Mouse (Mus musculus) hindbrain, embryonic 16.5 days (tissue): ENCODE results near the gene Plxna3. TPM values are rescaled to one million over a fixed set of nuclear protein-coding genes. Genes with fewer than 3 reads are reported as not detected.
"Not testable (repeated sequence)": the region's sequence is repeated elsewhere in the genome, so short reads cannot be mapped to it uniquely, and the experiment has no call there.

Experiments used
- ATAC-seq: fragments of 200-750 bp; cut with Nextera tagmentation; 2 replicates; pipeline ENCODE4 v1.8.0; 2017; ENCODE audit warnings: moderate TSS enrichment, moderate library complexity
- H3K27ac ChIP-seq: fragments of 300-500 bp; sonication (generic); 2 replicates; pipeline ENCODE4 v1.5.1; 2014; ENCODE audit warnings: low read depth, mild to moderate bottlenecking, control low read depth, low read length, moderate library complexity
- H3K27me3 ChIP-seq: fragments of 300-500 bp; sonication (generic); replicated peaks from 2 replicates; pipeline ENCODE4 v1.6.1; 2014; ENCODE audit warnings: low read length; ENCODE audit not compliant: control insufficient read depth, insufficient read depth
- H3K36me3 ChIP-seq: fragments of 300-500 bp; sonication (generic); 2 replicates; pipeline ENCODE4 v1.6.1; 2014; ENCODE audit warnings: mild to moderate bottlenecking, low read length, moderate library complexity, mixed read lengths; ENCODE audit not compliant: control insufficient read depth, insufficient read depth
- H3K4me1 ChIP-seq: fragments of 300-500 bp; sonication (generic); 2 replicates; pipeline ENCODE4 v1.6.1; 2014; ENCODE audit warnings: low read depth, low read length; ENCODE audit not compliant: control insufficient read depth, insufficient read depth
- H3K4me2 ChIP-seq: fragments of 300-500 bp; sonication (generic); 2 replicates; pipeline ENCODE4 v1.6.1; 2014; ENCODE audit warnings: mild to moderate bottlenecking, low read length, control low read depth, moderate library complexity
- H3K4me3 ChIP-seq: fragments of 300-500 bp; sonication (generic); 2 replicates; pipeline ENCODE4 v1.5.1; 2014; ENCODE audit warnings: mild to moderate bottlenecking, low read length, control low read depth, moderate library complexity
- H3K9ac ChIP-seq: fragments of 300-500 bp; sonication (generic); 2 replicates; pipeline ENCODE4 v1.6.1; 2014; ENCODE audit warnings: low read depth, mild to moderate bottlenecking, control low read depth, low read length, moderate library complexity
- H3K9me3 ChIP-seq: fragments of 300-500 bp; sonication (generic); 2 replicates; pipeline ENCODE4 v1.6.1; 2014; ENCODE audit warnings: mild to moderate bottlenecking, low read length, moderate library complexity; ENCODE audit not compliant: control insufficient read depth
- WGBS: fragments of 180-500 bp; shearing (Covaris S2); extraction: QIAGEN DNeasy Blood & Tissue Kit; methylation state at CpG from one replicate; pipeline ENCODE4 v1.1.7; 2014; 5-methylcytosine and 5-hydroxymethylcytosine counted together
- polyA plus RNA-seq: library from polyadenylated mRNA; unstranded; fragments of >200 nt; fragmentation: Nextera tagmentation; extraction: Ambion mirVana; gene quantifications from 2 replicates; pipeline ENCODE4 v1.2.1, GENCODE M21; 2015

Plxna3 gene
- polyA plus RNA-seq, 1 experiment from 2014 or later: 38.2 TPM

DNA sequence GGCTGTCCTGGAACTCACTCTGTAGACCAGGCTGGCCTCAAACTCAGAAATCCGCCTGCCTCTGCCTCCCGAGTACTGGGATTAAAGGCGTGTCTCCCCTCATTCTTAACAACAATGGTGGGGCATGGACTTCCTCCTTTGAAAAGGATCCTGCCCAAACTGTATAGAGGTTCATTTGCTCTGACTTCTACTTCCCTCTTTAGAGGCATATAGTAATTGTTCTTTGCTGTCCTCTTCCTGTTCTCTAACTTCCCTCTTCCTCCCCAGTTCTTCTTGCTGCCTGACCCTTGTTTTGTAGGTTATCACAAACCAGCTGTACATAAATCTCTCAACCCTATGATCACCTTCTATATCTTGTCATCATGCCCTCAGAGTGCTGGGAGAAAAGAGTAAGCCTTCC is 29.1 kb upstream of the Plxna3 start:
- WGBS: 87% methylated on average over 3 of the region's 3 CpGs
- Histone ChIP-seq H3K36me3 (peaks cover 8% of the 10 kb centered on the region), H3K4me1 (peaks cover 4% of the 10 kb centered on the region; the same call in 1 of the 2 replicates), H3K4me2 (no peak overlapping the region), H3K9me3 (no peaks in the 10 kb centered on the region), H3K27ac (no peak overlapping the region), H3K9ac (no peak overlapping the region), H3K27me3 (no peaks in the 10 kb centered on the region), H3K4me3 (no peak overlapping the region)
- no peak for ATAC-seq

- peak; percentile 82 for ATAC-seq
- Histone ChIP-seq H3K27me3 (no peaks in the 10 kb centered on the region), H3K4me2 (peak within 1 kb of the TSS; percentile 54), H3K9me3 (no peaks in the 10 kb centered on the region), H3K27ac (peak within 1 kb of the TSS; percentile 93), H3K9ac (peak within 1 kb of the TSS; percentile 76), H3K36me3 (peaks cover 19% of the 10 kb centered on the region), H3K4me1 (peaks cover 9% of the 10 kb centered on the region), H3K4me3 (peak within 1 kb of the TSS; percentile 51)
- WGBS: 8% methylated on average over 36 of the region's 41 CpGs
These were observed 23.8 kb upstream of the Plxna3 start, which contains the start of gene Gdi1 for GRCm38 (mm10) chrX:74304867-74305700. TSS of gene Gdi1 (plus strand) at chrX:74304998.

DNA sequence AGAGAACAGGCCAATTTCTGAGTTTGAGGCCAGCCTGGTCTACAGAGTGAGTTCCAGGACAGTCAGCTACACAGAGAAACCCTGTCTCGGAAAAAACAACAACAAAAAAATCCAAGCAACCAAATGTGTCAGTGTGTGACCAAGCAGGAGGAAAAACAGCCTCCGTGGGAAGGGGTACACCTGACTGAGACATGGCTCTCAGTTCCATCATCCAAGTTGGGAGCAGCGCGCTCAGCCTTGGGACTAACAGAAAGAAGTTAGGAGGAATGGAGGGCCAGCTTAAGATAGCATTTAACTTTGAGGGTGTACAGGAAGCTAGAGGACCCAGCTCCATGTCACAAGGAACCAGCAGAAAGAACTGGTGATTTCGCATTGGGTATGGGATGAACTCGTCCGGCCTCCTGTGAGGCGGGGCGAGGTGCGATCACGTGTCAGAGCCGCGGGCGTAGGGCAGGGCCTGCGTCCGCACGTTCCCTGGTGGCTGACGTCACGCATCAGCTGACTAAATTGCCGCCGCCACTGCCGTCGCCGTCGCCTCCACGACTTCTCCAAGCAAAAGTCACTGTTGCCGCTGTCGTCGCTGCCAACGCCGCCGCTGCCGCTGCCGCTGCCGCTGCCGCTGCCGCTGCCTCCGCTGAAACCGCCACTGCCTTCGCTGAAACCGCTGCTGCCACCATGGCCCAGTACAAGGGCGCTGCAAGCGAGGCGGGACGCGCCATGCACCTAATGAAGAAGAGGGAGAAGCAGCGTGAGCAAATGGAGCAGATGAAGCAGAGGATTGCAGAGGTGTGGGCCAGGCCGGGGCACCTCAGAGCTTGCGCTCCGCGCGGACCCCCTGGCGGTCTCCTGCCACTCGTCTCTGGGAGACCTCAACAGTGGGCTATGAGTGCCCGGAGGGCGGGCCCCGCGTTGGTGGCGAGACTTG is 16.1 kb upstream of the Plxna3 start, which contains the start of gene Fam50a:
Fam50a (plus strand) TSS at position 494 of the 925 bp plus-strand sequence.
- Histone ChIP-seq H3K27me3 (no peaks in the 10 kb centered on the region), H3K9ac (peak within 1 kb of the TSS; percentile 74), H3K9me3 (no peaks in the 10 kb centered on the region), H3K4me2 (peak within 1 kb of the TSS; percentile 71), H3K4me3 (peak within 1 kb of the TSS; percentile 63), H3K36me3 (peaks cover 8% of the 10 kb centered on the region; the same call in 1 of the 2 replicates), H3K27ac (peak within 1 kb of the TSS; percentile 90), H3K4me1 (peaks cover 5% of the 10 kb centered on the region)
- 19% methylated on average over 47 of the region's 59 CpGs for WGBS
- peak; percentile 97 for ATAC-seq

GRCm38 (mm10) chrX:74329215-74329671 is 377 bp downstream of the Plxna3 start:
- H3K9ac ChIP-seq: peak overlapping the region; percentile 68
- ATAC-seq: peak; percentile 51
- no peaks in the 10 kb centered on the region for H3K9me3 ChIP-seq
- peak overlapping the region; percentile 55 for H3K4me3 ChIP-seq
- peaks cover 12% of the 10 kb centered on the region; the same call in 1 of the 2 replicates for H3K4me1 ChIP-seq
- H3K4me2 ChIP-seq: peak overlapping the region; percentile 75
- H3K27ac ChIP-seq: peak overlapping the region; percentile 85
- H3K27me3 ChIP-seq: no peaks in the 10 kb centered on the region
- H3K36me3 ChIP-seq: no peaks in the 10 kb centered on the region
- WGBS: 17% methylated on average over 9 of the region's 10 CpGs

DNA sequence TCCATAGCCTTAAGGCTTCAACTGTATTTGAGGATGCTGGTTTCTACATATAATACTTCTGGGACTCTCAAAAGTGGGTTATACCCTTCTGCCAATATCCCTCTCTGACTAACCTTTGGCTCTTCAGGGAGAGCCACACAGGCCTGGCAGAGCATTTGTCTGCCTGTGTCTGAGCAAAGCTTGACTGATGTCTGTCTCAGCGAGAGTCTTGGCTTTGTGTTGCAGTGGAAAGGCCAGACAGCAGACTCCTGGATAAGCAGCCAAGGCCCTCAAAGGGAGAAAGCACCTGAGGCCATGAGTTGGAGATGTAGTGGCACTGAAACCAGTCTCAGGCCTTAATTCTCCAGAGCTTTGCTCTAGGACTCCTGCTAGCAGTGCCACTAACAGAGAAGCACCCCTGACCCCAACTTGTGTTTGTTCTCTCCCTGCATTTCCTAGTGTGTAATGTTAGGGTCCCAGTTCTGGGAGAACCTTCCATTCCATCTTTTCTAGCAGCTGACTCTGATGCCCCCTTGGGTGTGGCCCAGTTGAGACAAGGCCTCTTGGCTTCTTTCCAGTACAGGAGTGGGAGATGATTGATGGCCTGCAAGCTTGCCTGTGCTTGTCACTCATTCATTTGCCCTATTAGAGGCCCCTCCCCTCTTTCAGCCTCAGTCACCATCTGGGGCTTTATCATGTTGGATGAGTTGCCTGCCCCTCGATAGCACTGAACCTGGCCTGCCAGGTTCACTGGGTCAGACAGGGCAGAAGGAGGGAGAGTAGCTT is 1.5 kb downstream of the Plxna3 start:
- Histone ChIP-seq H3K4me2 (peak overlapping the region; percentile 75), H3K9me3 (no peaks in the 10 kb centered on the region), H3K9ac (peak overlapping the region; percentile 68), H3K27ac (peak overlapping the region; percentile 54), H3K4me1 (peaks cover 12% of the 10 kb centered on the region; the same call in 1 of the 2 replicates), H3K36me3 (0 out of 2 replicates have a peak, but pooled peaks cover 2% of the 10 kb centered on the region), H3K4me3 (peak overlapping the region; percentile 55), H3K27me3 (no peaks in the 10 kb centered on the region)
- 19% methylated on average over 2 of the region's 2 CpGs for WGBS
- ATAC-seq: no peak

DNA sequence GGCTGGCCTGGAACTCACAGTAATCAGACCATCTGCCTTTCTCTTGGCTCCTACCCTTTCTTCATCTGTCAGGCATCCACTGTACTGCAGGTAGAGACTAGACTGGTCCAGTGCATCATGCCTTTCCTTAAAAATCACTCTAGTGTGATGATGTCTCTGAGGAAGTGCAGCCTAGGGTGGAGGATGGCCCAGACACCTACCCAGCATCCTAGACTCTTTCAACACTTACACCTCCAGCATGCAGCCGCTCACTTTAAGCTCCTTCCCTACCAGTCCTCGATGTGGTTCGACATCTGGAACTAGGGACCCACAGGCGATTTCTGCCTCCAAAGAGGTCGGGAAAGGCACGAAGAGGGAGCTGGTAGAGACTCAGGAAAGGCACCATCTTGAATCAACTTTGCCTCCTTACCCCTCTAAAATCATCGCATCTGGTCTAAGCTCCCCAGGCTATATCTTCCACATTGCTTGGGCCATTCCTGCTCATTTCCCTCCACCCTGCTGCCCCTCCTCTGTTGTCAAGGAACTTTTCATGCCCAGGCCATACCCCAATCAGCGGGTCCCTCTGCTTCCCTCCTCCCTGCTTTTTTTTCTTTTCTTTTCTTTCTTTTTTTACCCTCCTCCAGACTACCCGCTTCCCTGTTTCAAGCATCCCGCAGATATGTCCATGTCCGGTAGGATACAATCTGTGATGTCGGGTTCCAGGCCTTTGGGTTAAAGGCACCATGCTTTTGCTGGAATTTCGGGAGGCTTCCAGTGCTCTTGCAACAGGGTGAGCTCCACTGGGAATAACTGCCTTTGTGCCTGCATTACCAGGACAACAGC is 24.0 kb downstream of the Plxna3 start:
- WGBS: 25% methylated on average over 13 of the region's 13 CpGs
- H3K36me3 ChIP-seq: no peaks in the 10 kb centered on the region
- H3K4me3 ChIP-seq: peak overlapping the region; percentile 43
- H3K4me1 ChIP-seq: no peaks in the 10 kb centered on the region
- peak overlapping the region; percentile 53 for H3K4me2 ChIP-seq
- no peaks in the 10 kb centered on the region for H3K9me3 ChIP-seq
- peak overlapping the region; percentile 75 for H3K27ac ChIP-seq
- peak; percentile 52 for ATAC-seq
- no peaks in the 10 kb centered on the region for H3K27me3 ChIP-seq
- H3K9ac ChIP-seq: peak overlapping the region; percentile 61

DNA sequence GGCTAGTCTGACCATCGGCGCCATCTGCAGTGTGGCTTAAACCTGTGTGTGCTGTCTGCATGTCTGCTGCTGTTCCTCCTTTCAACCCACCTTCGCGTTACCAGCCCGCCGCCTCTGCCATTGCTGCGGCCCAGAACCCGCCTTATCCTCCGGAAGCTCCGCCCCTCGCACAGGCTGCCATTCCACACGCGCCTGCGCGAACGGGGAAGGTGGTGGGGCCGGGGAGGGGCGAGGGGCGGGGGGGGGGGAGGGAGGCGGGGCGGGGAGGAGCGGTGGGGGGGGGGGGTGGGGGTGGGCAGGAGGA is 24.6 kb downstream of the Plxna3 start, which contains the start of gene Lage3:
Lage3 (minus strand) TSS at position 152 of the 304 bp plus-strand sequence.
- ATAC-seq: peak; percentile 93
- Histone ChIP-seq H3K4me2 (peak within 1 kb of the TSS; percentile 53), H3K4me1 (no peaks in the 10 kb centered on the region), H3K4me3 (peak within 1 kb of the TSS; percentile 43), H3K27me3 (no peaks in the 10 kb centered on the region), H3K36me3 (no peaks in the 10 kb centered on the region), H3K27ac (peak within 1 kb of the TSS; percentile 75), H3K9me3 (no peaks in the 10 kb centered on the region), H3K9ac (peak within 1 kb of the TSS; percentile 61)
- WGBS: 12% methylated on average over 14 of the region's 22 CpGs

DNA sequence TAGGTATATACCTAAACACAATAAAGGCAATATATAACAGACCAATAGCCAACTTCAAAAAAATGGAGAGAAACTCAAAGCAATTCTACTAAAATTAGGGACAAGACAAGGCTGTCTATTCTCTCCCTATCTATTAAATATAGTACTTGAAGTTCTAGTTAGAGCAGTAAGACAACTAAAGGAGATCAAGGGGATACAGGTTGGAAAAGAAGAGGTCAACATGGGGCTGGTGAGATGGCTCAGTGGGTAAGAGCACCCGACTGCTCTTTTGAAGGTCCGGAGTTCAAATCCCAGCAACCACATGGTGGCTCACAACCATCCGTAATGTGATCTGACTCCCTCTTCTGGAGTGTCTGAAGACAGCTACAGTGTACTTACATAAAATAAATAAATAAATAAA is 28.2 kb downstream of the Plxna3 start:
- WGBS: 93% methylated on average over 3 of the region's 3 CpGs
- H3K36me3 ChIP-seq, H3K4me2 ChIP-seq, H3K27ac ChIP-seq, H3K9me3 ChIP-seq, H3K4me1 ChIP-seq, H3K9ac ChIP-seq, ATAC-seq, H3K4me3 ChIP-seq, H3K27me3 ChIP-seq: not testable (repeated sequence)
